Mouse (Mus musculus): ENCODE measurements around the gene Frmd8.

DNA sequence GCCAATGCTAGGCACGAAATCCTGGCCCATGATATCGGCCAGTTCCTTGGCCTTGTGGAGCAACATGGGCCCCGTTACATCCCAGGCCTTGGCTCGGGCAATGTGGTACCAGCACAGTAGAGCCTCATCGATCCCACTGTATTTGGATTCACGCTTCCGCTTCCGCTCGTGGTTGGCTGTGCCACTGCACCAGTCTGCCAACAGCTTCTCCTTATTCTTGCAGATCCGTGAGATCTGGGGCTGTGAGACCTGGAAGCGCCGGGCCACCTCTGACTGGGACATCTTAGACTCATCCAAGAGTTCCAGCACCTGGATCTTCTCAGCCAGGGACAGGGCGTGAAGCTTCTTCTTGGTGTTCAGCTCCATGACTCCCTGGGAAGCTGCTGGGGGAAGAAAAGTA lies 17.7 kb upstream of the Frmd8 start:
- TF ChIP-seq CTCF (IDR thresholded peaks at IDR 0.05; ENCODE audit: control insufficient read depth, insufficient read depth, low read length) (no peak), POLR2A (IDR thresholded peaks at IDR 0.05; ENCODE audit: borderline replicate concordance, control insufficient read depth, low read depth, low read length) (no peak)
